16 mouse cellular contexts compared by ENCODE assay signal in the genomic region with DNA sequence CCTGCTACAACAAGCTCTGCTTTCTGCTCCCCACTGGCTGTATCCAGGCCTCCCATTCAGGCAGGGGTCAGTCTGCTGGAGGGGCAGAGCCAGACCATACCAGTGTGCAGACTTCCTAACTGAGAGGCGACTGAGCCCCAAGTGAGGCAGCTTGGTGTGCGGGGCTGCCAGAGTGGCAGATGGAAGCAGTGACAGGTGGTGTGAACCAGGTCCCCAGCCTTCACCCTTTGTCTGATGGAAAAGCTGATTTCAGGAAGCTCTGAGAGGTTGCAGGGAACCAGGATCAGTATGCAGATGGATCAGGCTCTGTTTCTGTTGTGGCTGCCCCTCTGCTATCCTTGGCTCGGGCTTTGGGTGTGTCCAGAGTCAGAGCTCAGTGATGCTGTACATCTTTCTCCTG. TPM values are rescaled to one million over a fixed set of nuclear protein-coding genes. Genes with fewer than 3 reads are reported as not detected.
DNase-seq lines count a peak whose midpoint lies in the region; ATAC-seq and TF ChIP-seq lines count a peak whose summit lies in the region.
"Had no signal": no experiment of that assay in that cellular context is flagged by ENCODE, and none has a peak within 500 bp of the region (broad histone marks: within the 10 kb centered on the region; RNA-seq: fewer than 3 reads in every experiment).

No protein-coding gene starts in this region.

- H3K4me3 ChIP-seq in hindbrain, embryonic 10.5 days = no peak overlapping the region
- H3K4me3 ChIP-seq in hindbrain, embryonic 12.5 days = no peak overlapping the region
- no peak overlapping the region for H3K4me3 ChIP-seq in limb, embryonic 11.5 days (ENCODE audit: low read depth, low read length)
- H3K4me3 ChIP-seq: neural tube, embryonic 13.5 days had no signal

- H3K4me2 ChIP-seq in hindbrain, embryonic 12.5 days (replicated peaks) = no peak overlapping the region
- H3K4me2 ChIP-seq in limb, embryonic 11.5 days (ENCODE audit: low read depth, severe bottlenecking) = no peak overlapping the region
- H3K4me2 ChIP-seq: lung, embryonic 14.5 days; neural tube, embryonic 13.5 days had no signal

- TF ChIP-seq POLR2A in brain, embryonic 14.5 days (IDR thresholded peaks at IDR 0.05; ENCODE audit: borderline replicate concordance, extremely low read depth, insufficient read depth, insufficient read length, poor library complexity, severe bottlenecking) = no peak

- no peak for ATAC-seq in hindbrain, embryonic 12.5 days (ENCODE audit: low FRiP score)
- no peak for ATAC-seq in limb, embryonic 11.5 days (ENCODE audit: insufficient number of reproducible peaks, low FRiP score, low TSS enrichment, low read depth)
- ATAC-seq: CD4-positive, CD25-positive, alpha-beta regulatory T cell, adult 4 months; midbrain, embryonic 16.5 days had no signal

- H3K27me3 ChIP-seq in hindbrain, embryonic 10.5 days (ENCODE audit: insufficient read depth, poor library complexity, severe bottlenecking) = no peaks in the 10 kb centered on the region
- no peaks in the 10 kb centered on the region for H3K27me3 ChIP-seq in hindbrain, embryonic 12.5 days
- H3K27me3 ChIP-seq in limb, embryonic 11.5 days (ENCODE audit: control insufficient read depth, insufficient read depth, low read length) = no peaks in the 10 kb centered on the region
- H3K27me3 ChIP-seq: neural tube, embryonic 13.5 days had no signal

- 65% methylated on average over 3 of the region's 3 CpGs for WGBS in hindbrain, embryonic 10.5 days
- 44% methylated on average over 3 of the region's 3 CpGs for WGBS in hindbrain, embryonic 12.5 days
- 84% methylated on average over 3 of the region's 3 CpGs for WGBS in limb, embryonic 11.5 days

- no peak for TF ChIP-seq CTCF in brain, embryonic 14.5 days (IDR thresholded peaks at IDR 0.05; ENCODE audit: borderline replicate concordance, extremely low read depth, insufficient read depth, insufficient read length)

- no peaks in the 10 kb centered on the region for H3K36me3 ChIP-seq in hindbrain, embryonic 10.5 days
- H3K36me3 ChIP-seq in hindbrain, embryonic 12.5 days = no peaks in the 10 kb centered on the region
- H3K36me3 ChIP-seq in limb, embryonic 11.5 days (ENCODE audit: control insufficient read depth, insufficient read depth, low read length) = no peaks in the 10 kb centered on the region
- H3K36me3 ChIP-seq: neural tube, embryonic 13.5 days had no signal

- no peak for DNase-seq in hindbrain, embryonic 10.5 days (ENCODE audit: low spot score)
- peak; percentile 56 for DNase-seq in brain, embryonic 14.5 days (ENCODE audit: low read depth)
- DNase-seq in cerebellum, adult 9-10 months = peak; percentile 65
- DNase-seq in limb, embryonic 11.5 days (ENCODE audit: low spot score) = no peak
- no peak for DNase-seq in layer of hippocampus, postnatal 36 days
- no peak for DNase-seq in adrenal gland, postnatal 25 days
- DNase-seq: kidney, postnatal 14 days; liver; lung, embryonic 14.5 days; right cerebral cortex, adult 18-20 months had no signal

- H3K27ac ChIP-seq in hindbrain, embryonic 10.5 days = peak overlapping the region; percentile 79
- no peak overlapping the region for H3K27ac ChIP-seq in hindbrain, embryonic 12.5 days
- 0 out of 2 replicates have a peak overlapping the region, but pooled peaks have one; percentile 10 for H3K27ac ChIP-seq in limb, embryonic 11.5 days (replicated peaks; ENCODE audit: low read depth, low read length)
- H3K27ac ChIP-seq: neural tube, embryonic 13.5 days had no signal

- no peak overlapping the region for H3K9ac ChIP-seq in hindbrain, embryonic 12.5 days
- H3K9ac ChIP-seq in limb, embryonic 11.5 days (ENCODE audit: low read length) = no peak overlapping the region; the same call in 1 of the 2 replicates
- H3K9ac ChIP-seq: lung, embryonic 14.5 days; neural tube, embryonic 13.5 days had no signal

- peaks cover 68% of the 10 kb centered on the region for H3K4me1 ChIP-seq in hindbrain, embryonic 10.5 days (replicated peaks)
- peaks cover 29% of the 10 kb centered on the region for H3K4me1 ChIP-seq in hindbrain, embryonic 12.5 days
- H3K4me1 ChIP-seq in limb, embryonic 11.5 days (ENCODE audit: control insufficient read depth, insufficient read depth, low read length) = peaks cover 33% of the 10 kb centered on the region

- H3K9me3 ChIP-seq in hindbrain, embryonic 10.5 days = no peaks in the 10 kb centered on the region
- no peaks in the 10 kb centered on the region for H3K9me3 ChIP-seq in hindbrain, embryonic 12.5 days (replicated peaks)
- no peaks in the 10 kb centered on the region for H3K9me3 ChIP-seq in limb, embryonic 11.5 days (ENCODE audit: control insufficient read depth, low read length)
- H3K9me3 ChIP-seq: neural tube, embryonic 13.5 days had no signal

RNA-seq across cellular contexts. Expression of gene Foxs1, which starts 9.4 kb away (rescaled TPM):
- polyA plus RNA-seq in hindbrain, embryonic 10.5 days (2016; fragmentation: Nextera tagmentation; extraction: Ambion mirVana) = 0.56 and 1.0 TPM in 2 replicates
- 1.3 and 2.5 TPM in 2 replicates for polyA plus RNA-seq in hindbrain, embryonic 12.5 days (2016; fragmentation: Nextera tagmentation; extraction: Ambion mirVana)
- polyA plus RNA-seq in brain, embryonic 14.5 days (2012; rRNA removed) = 4.6 and 5.4 TPM in 2 replicates
- polyA plus RNA-seq in limb, embryonic 11.5 days (2014; fragmentation: Nextera tagmentation; extraction: Ambion mirVana) = 0.29 and 0.38 TPM in 2 replicates
- total RNA-seq in layer of hippocampus, postnatal 36 days (2021) = under 1 TPM; 0.35 to 0.68 TPM
- 2.1 and 2.9 TPM in 2 replicates for total RNA-seq in adrenal gland, postnatal 25 days (2021)
- polyA plus RNA-seq: CD4-positive, CD25-positive, alpha-beta regulatory T cell, adult 4 months had no signal

RNA-seq across cellular contexts. Expression of gene Mylk2, which starts 12.5 kb away (rescaled TPM):
- 0.05 and 0.14 TPM in 2 replicates for polyA plus RNA-seq in hindbrain, embryonic 10.5 days (2016; fragmentation: Nextera tagmentation; extraction: Ambion mirVana)
- 0.10 TPM in 1 of 2 replicates, not detected in the other for polyA plus RNA-seq in hindbrain, embryonic 12.5 days (2016; fragmentation: Nextera tagmentation; extraction: Ambion mirVana)
- polyA plus RNA-seq in brain, embryonic 14.5 days (2012; rRNA removed) = not detected in 2 replicates
- polyA plus RNA-seq in limb, embryonic 11.5 days (2014; fragmentation: Nextera tagmentation; extraction: Ambion mirVana) = not detected in 2 replicates
- total RNA-seq in layer of hippocampus, postnatal 36 days (2021) = not detected
- total RNA-seq in adrenal gland, postnatal 25 days (2021) = not detected in 2 replicates
- total RNA-seq: left cerebral cortex, adult 18-20 months had no signal
- polyA plus RNA-seq: CD4-positive, CD25-positive, alpha-beta regulatory T cell, adult 4 months; lung, embryonic 14.5 days; neural tube, embryonic 13.5 days had no signal

RNA-seq across cellular contexts. Expression of gene Dusp15, which starts 27.9 kb away (rescaled TPM):
- 1.1 and 1.4 TPM in 2 replicates for polyA plus RNA-seq in hindbrain, embryonic 10.5 days (2016; fragmentation: Nextera tagmentation; extraction: Ambion mirVana)
- 2.8 and 2.9 TPM in 2 replicates for polyA plus RNA-seq in hindbrain, embryonic 12.5 days (2016; fragmentation: Nextera tagmentation; extraction: Ambion mirVana)
- polyA plus RNA-seq in brain, embryonic 14.5 days (2012; rRNA removed) = 20.6 and 23.9 TPM in 2 replicates
- 0.37 and 1.0 TPM in 2 replicates for polyA plus RNA-seq in limb, embryonic 11.5 days (2014; fragmentation: Nextera tagmentation; extraction: Ambion mirVana)
- 10 to 100 TPM; 10.7 to 11.1 TPM for total RNA-seq in layer of hippocampus, postnatal 36 days (2021)
- 1.0 and 4.9 TPM in 2 replicates for total RNA-seq in adrenal gland, postnatal 25 days (2021)
- polyA plus RNA-seq: heart, postnatal 0 days had no signal

RNA-seq across cellular contexts. Expression of gene Ttll9, which starts 38.7 kb away (rescaled TPM):
- 1.6 and 1.9 TPM in 2 replicates for polyA plus RNA-seq in hindbrain, embryonic 10.5 days (2016; fragmentation: Nextera tagmentation; extraction: Ambion mirVana)
- 2.4 and 3.9 TPM in 2 replicates for polyA plus RNA-seq in hindbrain, embryonic 12.5 days (2016; fragmentation: Nextera tagmentation; extraction: Ambion mirVana)
- 4.5 and 5.8 TPM in 2 replicates for polyA plus RNA-seq in brain, embryonic 14.5 days (2012; rRNA removed)
- 0.35 and 0.62 TPM in 2 replicates for polyA plus RNA-seq in limb, embryonic 11.5 days (2014; fragmentation: Nextera tagmentation; extraction: Ambion mirVana)
- total RNA-seq in layer of hippocampus, postnatal 36 days (2021) = 1 to 10 TPM; 1.0 TPM
- total RNA-seq in adrenal gland, postnatal 25 days (2021) = not detected in 2 replicates

Comparison
In these comparisons a context has a peak if more than half of its experiments do, and no peak if none do; other contexts are left out.
1. DNase-seq: peak in brain, embryonic 14.5 days (single experiment) and cerebellum, adult 9-10 months (single experiment); none in hindbrain, embryonic 10.5 days (single experiment), limb, embryonic 11.5 days (single experiment), layer of hippocampus, postnatal 36 days (0 of 2) and adrenal gland, postnatal 25 days (single experiment).